Mouse (Mus musculus) MEL (cell line): ENCODE results near the gene Eef2. TPM values are rescaled to one million over a fixed set of nuclear protein-coding genes. Genes with fewer than 3 reads are reported as not detected.

Source experiments
- DNase-seq: peaks from one replicate; pipeline ENCODE4 v3.0.0; 2011; ENCODE audit warnings: low read depth, low spot score
- H3K27ac ChIP-seq: 2 replicates; pipeline ENCODE4 v1.5.1; 2012; ENCODE audit warnings: low read depth, mild to moderate bottlenecking, control low read depth, low read length, moderate library complexity; ENCODE audit not compliant: control insufficient read depth
- H3K27me3 ChIP-seq, 2 experiments: fragments of 150-350 bp in 1 of 2; sonication (generic) in 1 of 2; 2 replicates each; pipeline ENCODE4 v1.6.1; 2012; ENCODE audit warnings: low read length in 2 of 2, mild to moderate bottlenecking in 2 of 2, improper control_type of control experiment in 1 of 2, moderate library complexity in 1 of 2; ENCODE audit not compliant: insufficient read depth in 2 of 2, control insufficient read depth in 1 of 2
- H3K36me3 ChIP-seq, 2 experiments: 2 replicates each; pipeline ENCODE4 v1.6.1; 2012 to 2014; ENCODE audit warnings: low read length in 2 of 2, improper control_type of control experiment in 1 of 2, inconsistent platforms in 1 of 2, mild to moderate bottlenecking in 1 of 2; ENCODE audit not compliant: insufficient read depth in 2 of 2, control insufficient read depth in 1 of 2
- H3K4me1 ChIP-seq, 2 experiments: fragments of 150-350 bp in 1 of 2; sonication (generic) in 1 of 2; 2 replicates each; pipeline ENCODE4 v1.6.1; 2012; ENCODE audit warnings: low read length in 2 of 2, improper control_type of control experiment in 1 of 2, mild to moderate bottlenecking in 1 of 2; ENCODE audit not compliant: insufficient read depth in 2 of 2, control insufficient read depth in 1 of 2
- H3K4me3 ChIP-seq, 2 experiments: fragments of 150-350 bp in 1 of 2; sonication (generic) in 1 of 2; 2 replicates each; pipeline ENCODE4 v1.5.1; 2012; ENCODE audit warnings: low read depth in 2 of 2, low read length in 2 of 2, mild to moderate bottlenecking in 2 of 2, moderate library complexity in 2 of 2, control low read depth in 1 of 2, improper control_type of control experiment in 1 of 2; ENCODE audit not compliant: control insufficient read depth in 1 of 2, insufficient read depth in 1 of 2
- H3K79me2 ChIP-seq: 2 replicates; pipeline ENCODE4 v1.6.1; 2012; ENCODE audit warnings: mild to moderate bottlenecking, low read length, moderate library complexity; ENCODE audit not compliant: control insufficient read depth, poor library complexity, insufficient read depth
- H3K9ac ChIP-seq: 2 replicates; pipeline ENCODE4 v1.6.1; 2012; ENCODE audit warnings: low read depth, mild to moderate bottlenecking, control low read depth, low read length, moderate library complexity; ENCODE audit not compliant: control insufficient read depth, poor library complexity, severe bottlenecking
- H3K9me3 ChIP-seq: fragments of 150-350 bp; sonication (generic); replicated peaks from 2 replicates; pipeline ENCODE4 v1.6.1; 2012; ENCODE audit warnings: mild to moderate bottlenecking, low read length, improper control_type of control experiment, moderate library complexity; ENCODE audit not compliant: insufficient read depth
- E2F4 ChIP-seq: IDR thresholded peaks from 2 replicates; pipeline ENCODE4 v1.6.1; 2011; ENCODE audit warnings: low read depth, low read length, improper control_type of control experiment, borderline replicate concordance
- ELF1 ChIP-seq: IDR thresholded peaks from 2 replicates; pipeline ENCODE4 v1.6.1; 2014; ENCODE audit warnings: low read depth, mild to moderate bottlenecking, inconsistent platforms, low read length, improper control_type of control experiment, moderate library complexity
- EP300 ChIP-seq, 2 experiments: IDR thresholded peaks; 2 replicates each; pipeline ENCODE4 v1.6.1; 2011; ENCODE audit warnings: improper control_type of control experiment in 2 of 2, low read length in 2 of 2, low read depth in 1 of 2, mild to moderate bottlenecking in 1 of 2
- ETS1 ChIP-seq: IDR thresholded peaks from 2 replicates; pipeline ENCODE4 v1.6.1; 2012; ENCODE audit warnings: low read depth, mild to moderate bottlenecking, inconsistent platforms, low read length, improper control_type of control experiment, moderate library complexity
- GABPA ChIP-seq: IDR thresholded peaks from 2 replicates; pipeline ENCODE4 v1.6.1; 2012; ENCODE audit warnings: low read depth, mild to moderate bottlenecking, inconsistent platforms, low read length, improper control_type of control experiment, moderate library complexity
- MAFK ChIP-seq: IDR thresholded peaks from 2 replicates; pipeline ENCODE4 v1.6.1; 2011; ENCODE audit warnings: low read depth, mild to moderate bottlenecking, low read length, improper control_type of control experiment, borderline replicate concordance
- MXI1 ChIP-seq: IDR thresholded peaks from 2 replicates; pipeline ENCODE4 v1.6.1; 2011; ENCODE audit warnings: mild to moderate bottlenecking, low read depth, low read length, improper control_type of control experiment
- NELFE ChIP-seq: IDR thresholded peaks from 2 replicates; pipeline ENCODE4 v1.6.1; 2011; ENCODE audit warnings: low read depth, low read length, improper control_type of control experiment
- POLR2A ChIP-seq, 2 experiments: IDR thresholded peaks; 2 replicates each; pipeline ENCODE4 v1.6.1; 2011 to 2012; ENCODE audit warnings: low read length in 2 of 2, mild to moderate bottlenecking in 2 of 2, control low read depth in 1 of 2, improper control_type of control experiment in 1 of 2, low read depth in 1 of 2, moderate library complexity in 1 of 2; ENCODE audit not compliant: control insufficient read depth in 1 of 2, insufficient read depth in 1 of 2, poor library complexity in 1 of 2
- POLR2AphosphoS2 ChIP-seq: IDR thresholded peaks from 2 replicates; pipeline ENCODE4 v1.6.1; 2011; ENCODE audit warnings: low read length, improper control_type of control experiment
- POLR2AphosphoS5 ChIP-seq: IDR thresholded peaks from 2 replicates; pipeline ENCODE4 v1.6.1; 2012; ENCODE audit warnings: low read depth, borderline replicate concordance, mild to moderate bottlenecking, inconsistent platforms, low read length, moderate library complexity, mixed read lengths
- RAD21 ChIP-seq: IDR thresholded peaks from 2 replicates; pipeline ENCODE4 v1.6.1; 2011; ENCODE audit warnings: mild to moderate bottlenecking, low read depth, low read length, improper control_type of control experiment
- SMC3 ChIP-seq: IDR thresholded peaks from 2 replicates; pipeline ENCODE4 v1.6.1; 2011; ENCODE audit warnings: low read depth, low read length, improper control_type of control experiment
- TAL1 ChIP-seq: IDR thresholded peaks from 2 replicates; pipeline ENCODE4 v1.6.1; 2012; ENCODE audit warnings: mild to moderate bottlenecking, inconsistent platforms, low read length, moderate library complexity, mixed read lengths
- TCF12 ChIP-seq: IDR thresholded peaks from 2 replicates; pipeline ENCODE4 v1.6.1; 2014; ENCODE audit warnings: low read depth, mild to moderate bottlenecking, inconsistent platforms, low read length, improper control_type of control experiment, moderate library complexity
- USF1 ChIP-seq: IDR thresholded peaks from 2 replicates; pipeline ENCODE4 v1.6.1; 2014; ENCODE audit warnings: low read depth, mild to moderate bottlenecking, inconsistent platforms, low read length, improper control_type of control experiment, moderate library complexity
- USF2 ChIP-seq, 2 experiments: IDR thresholded peaks; 2 replicates each; pipeline ENCODE4 v1.6.1; 2011 to 2012; ENCODE audit warnings: improper control_type of control experiment in 2 of 2, low read length in 2 of 2, borderline replicate concordance in 1 of 2, inconsistent platforms in 1 of 2, low read depth in 1 of 2, mild to moderate bottlenecking in 1 of 2; ENCODE audit not compliant: insufficient read depth in 1 of 2
- ZKSCAN1 ChIP-seq: IDR thresholded peaks from 2 replicates; pipeline ENCODE4 v1.6.1; 2012; ENCODE audit warnings: low read depth, mild to moderate bottlenecking, inconsistent platforms, low read length, improper control_type of control experiment, moderate library complexity
- polyA plus RNA-seq, 2 experiments: library from polyadenylated mRNA; stranded (reverse) in 1 of 2; unstranded in 1 of 2; fragments of >175 nt in 1 of 2; fragments of >200 nt in 1 of 2; gene quantifications; 2 replicates each; pipeline versions ENCODE4 v1.2.1 to v1.2.4; 2012; ENCODE audit warnings: low replicate concordance in 2 of 2, low read depth in 1 of 2; ENCODE audit not compliant: insufficient read length in 2 of 2, insufficient read depth in 1 of 2, missing spikeins in 1 of 2
- total RNA-seq: library from RNA; depleted of rRNA; stranded (reverse); fragments of 300-350 nt; gene quantifications from 2 replicates; pipeline ENCODE4 v1.2.3, GENCODE M21; 2012; rRNA removed

Eef2 gene
- total and polyA plus RNA-seq, 3 experiments = 2,863 to 4,586 (median 3,442) TPM

DNA sequence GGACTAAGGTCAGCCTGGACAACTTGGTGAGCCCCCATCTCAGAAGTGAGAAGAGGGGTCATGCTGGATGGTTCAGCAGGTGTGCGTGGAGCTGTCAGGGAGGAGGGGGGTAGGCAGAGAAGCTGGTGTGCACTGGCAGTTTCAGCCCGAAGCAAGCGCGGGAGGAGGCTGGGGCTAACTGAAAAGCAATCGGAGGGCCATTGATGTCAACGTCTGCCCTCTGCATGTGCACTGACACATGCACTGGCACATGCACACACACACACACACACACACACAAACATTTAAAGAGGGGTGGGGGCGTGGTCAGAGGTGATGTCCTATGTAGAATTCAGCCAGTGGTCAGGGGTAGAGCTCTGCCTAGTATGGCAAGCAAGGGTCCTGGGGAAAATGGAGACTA lies 55.0 kb downstream of the Eef2 start:
- H3K9ac ChIP-seq = no peak overlapping the region
- DNase-seq = no peak
- H3K4me3 ChIP-seq = no peak overlapping the region
- TF ChIP-seq SMC3 = no peak
- no peak for TF ChIP-seq ELF1
- no peak for TF ChIP-seq GABPA
- no peak for TF ChIP-seq USF2 (IDR thresholded peaks at IDR 0.05; ENCODE audit: borderline replicate concordance in 1 of 2, insufficient read depth in 1 of 2, low read depth in 1 of 2, low read length in 2 of 2)
- TF ChIP-seq ETS1 = no peak
- TF ChIP-seq TCF12 = no peak
- TF ChIP-seq POLR2A (IDR thresholded peaks at IDR 0.05; ENCODE audit: control insufficient read depth in 1 of 2, insufficient read depth in 1 of 2, low read depth in 1 of 2, low read length in 2 of 2, poor library complexity in 1 of 2) = no peak
- no peak for TF ChIP-seq MXI1
- TF ChIP-seq RAD21 = no peak
- no peak for TF ChIP-seq TAL1
- TF ChIP-seq MAFK = no peak
- TF ChIP-seq USF1 = no peak
- TF ChIP-seq POLR2AphosphoS5 = no peak
- no peak for TF ChIP-seq POLR2AphosphoS2
- TF ChIP-seq E2F4 = no peak
- no peak for TF ChIP-seq NELFE
- no peak for TF ChIP-seq EP300 (IDR thresholded peaks at IDR 0.05; ENCODE audit: low read depth in 1 of 2, low read length in 2 of 2)
- no peak for TF ChIP-seq ZKSCAN1
- H3K27me3 ChIP-seq = peaks cover 6 to 13% of the 10 kb centered on the region in 2 experiments
- H3K36me3 ChIP-seq = peaks cover 0 to 7% of the 10 kb centered on the region in 2 experiments; a peak in 2 of 4 replicates
- no peaks in the 10 kb centered on the region for H3K79me2 ChIP-seq
- no peaks in the 10 kb centered on the region for H3K9me3 ChIP-seq
- H3K4me1 ChIP-seq = peaks cover 0 to 12% of the 10 kb centered on the region in 2 experiments; a peak in 2 of 4 replicates
- H3K27ac ChIP-seq = no peak overlapping the region

Other genes with a start within 250 kb of the Eef2 start
Only the 30 nearest of the 31 such genes appear.
- gene Gng7, start 161.7 kb upstream of the Eef2 start, total RNA-seq = 0.92 and 1.3 TPM in 2 replicates
- gene Gng7, start 161.7 kb upstream of the Eef2 start, polyA plus RNA-seq = 1 to 10 TPM in 1 of 2 experiments, not detected in 1; 6.2 TPM
- gene Diras1, start 151.0 kb upstream of the Eef2 start, total RNA-seq = not detected in 2 replicates
- under 1 TPM in 1 of 2 experiments, not detected in 1; 0.04 TPM for gene Diras1, start 151.0 kb upstream of the Eef2 start, polyA plus RNA-seq
- 14.8 and 19.5 TPM in 2 replicates for gene Slc39a3, start 139.2 kb upstream of the Eef2 start, total RNA-seq
- 10 to 100 TPM in 1 of 2 experiments, not detected in 1; 15.6 TPM for gene Slc39a3, start 139.2 kb upstream of the Eef2 start, polyA plus RNA-seq
- 100 and 101 TPM in 2 replicates for gene Sgta, start 116.5 kb upstream of the Eef2 start, total RNA-seq
- 1,000 to 10,000 TPM in 1 of 2 experiments, 100 to 1,000 TPM in 1; 152 to 1,019 TPM for gene Sgta, start 116.5 kb upstream of the Eef2 start, polyA plus RNA-seq
- 121 and 126 TPM in 2 replicates for gene Thop1, start 106.6 kb upstream of the Eef2 start, total RNA-seq
- gene Thop1, start 106.6 kb upstream of the Eef2 start, polyA plus RNA-seq = 100 to 1,000 TPM in 1 of 2 experiments, 10 to 100 TPM in 1; 75.7 to 113 TPM
- not detected in 2 replicates for gene Creb3l3, start 77.8 kb upstream of the Eef2 start, total RNA-seq
- gene Creb3l3, start 77.8 kb upstream of the Eef2 start, polyA plus RNA-seq = under 1 TPM in 1 of 2 experiments, not detected in 1; 0.35 TPM
- gene Map2k2, start 70.7 kb upstream of the Eef2 start, total RNA-seq = 147 and 152 TPM in 2 replicates
- 100 to 1,000 TPM in 1 of 2 experiments, not detected in 1; 212 TPM for gene Map2k2, start 70.7 kb upstream of the Eef2 start, polyA plus RNA-seq
- gene Zbtb7a, start 41.4 kb upstream of the Eef2 start, total RNA-seq = 23.8 and 25.3 TPM in 2 replicates
- 10 to 100 TPM; 40.6 to 45.4 TPM for gene Zbtb7a, start 41.4 kb upstream of the Eef2 start, polyA plus RNA-seq
- gene Pias4, start 8.7 kb upstream of the Eef2 start, total RNA-seq = 19.5 and 21.0 TPM in 2 replicates
- gene Pias4, start 8.7 kb upstream of the Eef2 start, polyA plus RNA-seq = 10 to 100 TPM in 1 of 2 experiments, not detected in 1; 40.4 TPM
- 42.3 and 49.2 TPM in 2 replicates for gene Dapk3, start 6.4 kb downstream of the Eef2 start, total RNA-seq
- gene Dapk3, start 6.4 kb downstream of the Eef2 start, polyA plus RNA-seq = 10 to 100 TPM in 1 of 2 experiments, not detected in 1; 79.1 TPM
- gene 4930442H23Rik, start 7.2 kb downstream of the Eef2 start, total RNA-seq = 0.13 and 0.31 TPM in 2 replicates
- gene 4930442H23Rik, start 7.2 kb downstream of the Eef2 start, polyA plus RNA-seq = under 1 TPM in 1 of 2 experiments, not detected in 1; 0.42 TPM
- gene Nmrk2, start 25.4 kb downstream of the Eef2 start, total RNA-seq = not detected in 2 replicates
- not detected for gene Nmrk2, start 25.4 kb downstream of the Eef2 start, polyA plus RNA-seq
- 0.19 and 0.20 TPM in 2 replicates for gene Atcay, start 54.2 kb downstream of the Eef2 start, total RNA-seq
- gene Atcay, start 54.2 kb downstream of the Eef2 start, polyA plus RNA-seq = under 1 TPM in 1 of 2 experiments, not detected in 1; 0.33 TPM
- 0.39 and 0.81 TPM in 2 replicates for gene Zfr2, start 56.5 kb downstream of the Eef2 start, total RNA-seq
- gene Zfr2, start 56.5 kb downstream of the Eef2 start, polyA plus RNA-seq = 1 to 10 TPM in 1 of 2 experiments, not detected in 1; 1.4 TPM
- gene Matk, start 76.3 kb downstream of the Eef2 start, total RNA-seq = 0.10 and 0.23 TPM in 2 replicates
- 1 to 10 TPM in 1 of 2 experiments, not detected in 1; 1.0 TPM for gene Matk, start 76.3 kb downstream of the Eef2 start, polyA plus RNA-seq
- gene Mrpl54, start 90.3 kb downstream of the Eef2 start, total RNA-seq = 137 and 150 TPM in 2 replicates
- gene Mrpl54, start 90.3 kb downstream of the Eef2 start, polyA plus RNA-seq = 100 to 1,000 TPM; 157 to 421 TPM
- gene Apba3, start 90.3 kb downstream of the Eef2 start, total RNA-seq = 68.9 and 81.3 TPM in 2 replicates
- 10 to 100 TPM in 1 of 2 experiments, not detected in 1; 73.2 TPM for gene Apba3, start 90.3 kb downstream of the Eef2 start, polyA plus RNA-seq
- gene Tjp3, start 115.0 kb downstream of the Eef2 start, total RNA-seq = 2.5 and 2.9 TPM in 2 replicates
- gene Tjp3, start 115.0 kb downstream of the Eef2 start, polyA plus RNA-seq = 1 to 10 TPM in 1 of 2 experiments, not detected in 1; 4.9 TPM
- gene Pip5k1c, start 116.3 kb downstream of the Eef2 start, total RNA-seq = 14.1 and 14.4 TPM in 2 replicates
- gene Pip5k1c, start 116.3 kb downstream of the Eef2 start, polyA plus RNA-seq = 10 to 100 TPM in 1 of 2 experiments, not detected in 1; 40.5 TPM
- gene Cactin, start 144.5 kb downstream of the Eef2 start, total RNA-seq = 43.5 and 47.6 TPM in 2 replicates
- gene Cactin, start 144.5 kb downstream of the Eef2 start, polyA plus RNA-seq = 10 to 100 TPM in 1 of 2 experiments, not detected in 1; 66.8 TPM
- 0.13 TPM in 1 of 2 replicates, not detected in the other for gene Tbxa2r, start 152.1 kb downstream of the Eef2 start, total RNA-seq
- under 1 TPM in 1 of 2 experiments, not detected in 1; 0.31 TPM for gene Tbxa2r, start 152.1 kb downstream of the Eef2 start, polyA plus RNA-seq
- not detected in 2 replicates for gene Gipc3, start 166.6 kb downstream of the Eef2 start, total RNA-seq
- not detected for gene Gipc3, start 166.6 kb downstream of the Eef2 start, polyA plus RNA-seq
- 22.8 and 27.0 TPM in 2 replicates for gene Hmg20b, start 173.8 kb downstream of the Eef2 start, total RNA-seq
- 10 to 100 TPM in 1 of 2 experiments, not detected in 1; 92.7 TPM for gene Hmg20b, start 173.8 kb downstream of the Eef2 start, polyA plus RNA-seq
- gene Mfsd12, start 180.9 kb downstream of the Eef2 start, total RNA-seq = 17.9 and 29.0 TPM in 2 replicates
- 10 to 100 TPM in 1 of 2 experiments, not detected in 1; 22.5 TPM for gene Mfsd12, start 180.9 kb downstream of the Eef2 start, polyA plus RNA-seq
- 6.7 and 12.1 TPM in 2 replicates for gene 4930404N11Rik, start 189.2 kb downstream of the Eef2 start, total RNA-seq
- gene 4930404N11Rik, start 189.2 kb downstream of the Eef2 start, polyA plus RNA-seq = 1 to 10 TPM in 1 of 2 experiments, not detected in 1; 3.1 TPM
- 20.7 and 24.7 TPM in 2 replicates for gene Fzr1, start 201.9 kb downstream of the Eef2 start, total RNA-seq
- gene Fzr1, start 201.9 kb downstream of the Eef2 start, polyA plus RNA-seq = 100 to 1,000 TPM in 1 of 2 experiments, not detected in 1; 115 TPM
- 153 and 157 TPM in 2 replicates for gene Dohh, start 207.8 kb downstream of the Eef2 start, total RNA-seq
- gene Dohh, start 207.8 kb downstream of the Eef2 start, polyA plus RNA-seq = 100 to 1,000 TPM in 1 of 2 experiments, not detected in 1; 145 TPM
- gene Gm48551, start 207.8 kb downstream of the Eef2 start, total RNA-seq = 0.46 and 0.62 TPM in 2 replicates
- 1 to 10 TPM in 1 of 2 experiments, not detected in 1; 2.6 TPM for gene Gm48551, start 207.8 kb downstream of the Eef2 start, polyA plus RNA-seq
- 0.49 and 0.89 TPM in 2 replicates for gene Gm48552, start 212.4 kb downstream of the Eef2 start, total RNA-seq
- 1 to 10 TPM in 1 of 2 experiments, not detected in 1; 1.2 TPM for gene Gm48552, start 212.4 kb downstream of the Eef2 start, polyA plus RNA-seq
- 6.5 and 6.7 TPM in 2 replicates for gene Smim24, start 216.4 kb downstream of the Eef2 start, total RNA-seq
- 10 to 100 TPM in 1 of 2 experiments, not detected in 1; 29.5 TPM for gene Smim24, start 216.4 kb downstream of the Eef2 start, polyA plus RNA-seq